Mouse (Mus musculus): ENCODE results near the gene Ncapd3.

Ncapd3 gene

GRCm38 (mm10) chr9:27126543-27126942 lies 96.6 kb downstream of the Ncapd3 start:
- DNase-seq, result no peak

- DNase-seq, result no peak
These were observed 98.7 kb downstream of the Ncapd3 start for GRCm38 (mm10) chr9:27128629-27129028.

GRCm38 (mm10) chr9:27134410-27134809 lies 104.4 kb downstream of the Ncapd3 start:
- peak; percentile 82 for DNase-seq

GRCm38 (mm10) chr9:27135372-27135771 lies 105.4 kb downstream of the Ncapd3 start:
- DNase-seq, result no peak

GRCm38 (mm10) chr9:27136651-27137050 lies 106.7 kb downstream of the Ncapd3 start:
- no peak for DNase-seq

GRCm38 (mm10) chr9:27140432-27141065 lies 110.6 kb downstream of the Ncapd3 start:
- no peak for DNase-seq

GRCm38 (mm10) chr9:27144271-27144840 lies 114.4 kb downstream of the Ncapd3 start:
- DNase-seq, result no peak
